Mouse (Mus musculus): ENCODE results near the gene Pex5l. TPM values are rescaled to one million over a fixed set of nuclear protein-coding genes. Genes with fewer than 3 reads are reported as not detected.

The Pex5l gene
- polyA plus RNA-seq, 1 experiment = 0.04 TPM

DNA sequence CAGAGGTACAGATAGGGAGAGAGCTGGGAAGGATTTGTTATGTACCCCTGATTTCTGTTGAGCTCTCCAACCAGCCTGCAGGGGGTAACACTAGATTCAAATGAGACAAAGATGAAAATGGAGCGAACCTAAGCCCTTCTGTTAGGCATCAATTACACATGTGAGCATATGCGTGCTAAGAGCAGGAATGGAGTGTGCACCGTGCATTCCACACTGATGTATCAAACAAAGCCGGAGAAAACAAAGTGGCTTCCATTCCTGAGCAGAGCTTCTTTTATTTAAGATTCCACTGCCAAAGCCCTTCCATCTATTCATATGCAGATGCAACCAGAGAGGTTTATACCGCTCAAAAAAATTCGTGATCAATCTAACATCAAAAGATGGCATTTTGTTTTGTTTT is 79.5 kb downstream of the Pex5l start:
- Histone ChIP-seq H3ac (ENCODE audit: control insufficient read depth, insufficient read length) (no peak overlapping the region), H3K27me3 (ENCODE audit: control insufficient read depth, insufficient read depth, insufficient read length) (no peaks in the 10 kb centered on the region), H3K79me2 (ENCODE audit: control insufficient read depth, insufficient read depth) (no peaks in the 10 kb centered on the region), H3K4me2 (ENCODE audit: low read depth) (no peak overlapping the region), H3K36me3 (ENCODE audit: control insufficient read depth, insufficient read depth) (no peaks in the 10 kb centered on the region), H3K4me3 (no peak overlapping the region)
- TF ChIP-seq CEBPB (IDR thresholded peaks at IDR 0.05; ENCODE audit: insufficient read depth, poor library complexity, severe bottlenecking) (no peak), MAX (IDR thresholded peaks at IDR 0.05; ENCODE audit: low read depth) (no peak), MYOD1 (IDR thresholded peaks at IDR 0.05; ENCODE audit: control insufficient read depth in 1 of 3, insufficient read length in 2 of 3, low read depth in 2 of 3) (no peak), TCF12 (IDR thresholded peaks at IDR 0.05; ENCODE audit: insufficient read depth, poor library complexity, severe bottlenecking) (no peak), E2F4 (IDR thresholded peaks at IDR 0.05; ENCODE audit: insufficient read depth) (no peak), SRF (IDR thresholded peaks at IDR 0.05; ENCODE audit: control insufficient read depth, insufficient read length, low read depth) (no peak), REST (IDR thresholded peaks at IDR 0.05; ENCODE audit: insufficient read depth, insufficient read length) (no peak), POLR2AphosphoS2 (IDR thresholded peaks at IDR 0.05; ENCODE audit: insufficient read length, low read depth) (no peak), POLR2A (IDR thresholded peaks at IDR 0.05; ENCODE audit: insufficient read length, low read depth) (no peak), TCF3 (IDR thresholded peaks at IDR 0.05; ENCODE audit: insufficient read length, low read depth) (no peak), USF1 (IDR thresholded peaks at IDR 0.05; ENCODE audit: low read depth) (no peak), MYOG (IDR thresholded peaks at IDR 0.05; ENCODE audit: control insufficient read depth in 1 of 3, insufficient read depth in 1 of 3, insufficient read length in 2 of 3, low read depth in 2 of 3) (no peak)

DNA sequence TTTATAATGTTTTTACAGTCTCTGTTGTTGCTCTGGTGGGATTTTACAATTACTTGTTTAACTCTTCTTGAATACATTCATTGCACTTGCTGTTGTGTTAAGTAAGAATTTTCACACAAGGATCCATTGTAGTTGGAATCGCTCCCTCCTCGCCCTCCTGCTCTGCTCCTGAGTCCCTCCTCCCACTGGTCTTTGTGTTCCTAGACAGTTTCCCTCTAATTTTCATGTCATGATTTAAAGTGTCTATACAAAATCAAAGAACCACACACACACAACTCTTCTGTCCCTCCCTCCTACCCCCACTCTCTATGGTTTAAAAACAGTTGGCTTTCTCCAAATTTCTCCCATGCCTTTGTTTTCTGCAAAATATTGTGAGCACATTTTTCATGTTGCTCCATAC is 81.6 kb downstream of the Pex5l start:
- Histone ChIP-seq H3K4me2 (ENCODE audit: low read depth) (no peak overlapping the region), H3K27me3 (ENCODE audit: control insufficient read depth, insufficient read depth, insufficient read length) (no peaks in the 10 kb centered on the region), H3K36me3 (ENCODE audit: control insufficient read depth, insufficient read depth) (no peaks in the 10 kb centered on the region), H3K4me3 (no peak overlapping the region), H3K79me2 (ENCODE audit: control insufficient read depth, insufficient read depth) (no peaks in the 10 kb centered on the region), H3ac (ENCODE audit: control insufficient read depth, insufficient read length) (no peak overlapping the region)
- no peak for TF ChIP-seq MYOD1 (IDR thresholded peaks at IDR 0.05; ENCODE audit: control insufficient read depth in 1 of 3, insufficient read length in 2 of 3, low read depth in 2 of 3)
- TF ChIP-seq TCF3 (IDR thresholded peaks at IDR 0.05; ENCODE audit: insufficient read length, low read depth) = no peak
- TF ChIP-seq MYOG (IDR thresholded peaks at IDR 0.05; ENCODE audit: control insufficient read depth in 1 of 3, insufficient read depth in 1 of 3, insufficient read length in 2 of 3, low read depth in 2 of 3) = no peak
- no peak for TF ChIP-seq REST (IDR thresholded peaks at IDR 0.05; ENCODE audit: insufficient read depth, insufficient read length)
- no peak for TF ChIP-seq USF1 (IDR thresholded peaks at IDR 0.05; ENCODE audit: low read depth)
- no peak for TF ChIP-seq TCF12 (IDR thresholded peaks at IDR 0.05; ENCODE audit: insufficient read depth, poor library complexity, severe bottlenecking)

DNA sequence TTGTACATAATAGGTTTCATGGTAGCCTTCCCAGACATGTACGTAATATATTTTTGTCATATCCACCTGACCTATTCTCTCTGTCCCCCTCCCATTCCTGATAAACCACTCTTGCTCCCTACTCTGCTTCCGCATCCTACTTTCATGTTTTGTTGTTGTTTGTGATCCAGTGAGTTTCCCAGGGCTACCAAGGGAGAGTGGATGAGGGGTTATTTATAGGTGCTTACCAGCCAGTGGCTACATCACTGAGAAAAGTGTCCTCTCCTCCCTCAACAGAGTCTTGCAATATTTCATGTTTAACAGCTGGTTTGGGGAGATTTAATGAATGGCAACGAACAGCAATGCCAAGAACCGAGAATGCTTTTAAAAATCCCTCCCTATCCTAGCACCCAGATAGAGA is 82.0 kb downstream of the Pex5l start:
- Histone ChIP-seq H3K36me3 (ENCODE audit: control insufficient read depth, insufficient read depth) (no peaks in the 10 kb centered on the region), H3ac (ENCODE audit: control insufficient read depth, insufficient read length) (no peak overlapping the region), H3K27me3 (ENCODE audit: control insufficient read depth, insufficient read depth, insufficient read length) (no peaks in the 10 kb centered on the region), H3K4me3 (no peak overlapping the region), H3K79me2 (ENCODE audit: control insufficient read depth, insufficient read depth) (no peaks in the 10 kb centered on the region), H3K4me2 (ENCODE audit: low read depth) (no peak overlapping the region)
- no peak for TF ChIP-seq MAX (IDR thresholded peaks at IDR 0.05; ENCODE audit: low read depth)

DNA sequence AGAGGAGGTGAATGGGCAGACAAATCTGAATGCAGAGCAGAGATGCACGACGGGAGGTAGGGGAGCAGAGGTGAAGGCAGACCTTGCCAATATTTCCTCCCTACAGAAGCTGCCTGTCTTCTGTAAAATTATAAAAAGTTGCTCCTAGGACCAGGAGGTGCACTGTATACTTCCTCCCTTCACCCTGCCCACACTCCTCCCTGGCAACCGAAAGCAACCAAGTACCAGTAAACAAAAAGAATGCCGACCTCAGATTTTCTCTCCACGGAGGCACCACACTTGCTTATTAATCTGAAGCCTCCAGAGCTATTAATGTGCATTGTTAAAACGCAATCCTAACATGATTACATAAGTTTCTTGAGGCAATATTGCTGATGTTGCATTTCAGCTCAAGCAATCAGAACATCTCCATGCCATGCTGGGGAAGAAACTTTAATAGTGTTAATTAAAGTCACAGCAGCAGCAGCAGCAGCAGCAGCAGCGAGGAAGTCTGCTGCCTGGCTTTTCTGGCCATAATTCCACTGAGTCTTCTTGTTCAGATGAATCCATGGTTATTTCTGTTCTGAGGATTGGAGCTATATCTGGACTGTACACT is 82.6 kb downstream of the Pex5l start:
- Histone ChIP-seq H3K4me2 (ENCODE audit: low read depth) (no peak overlapping the region), H3K4me3 (no peak overlapping the region), H3K79me2 (ENCODE audit: control insufficient read depth, insufficient read depth) (no peaks in the 10 kb centered on the region), H3K27me3 (ENCODE audit: control insufficient read depth, insufficient read depth, insufficient read length) (no peaks in the 10 kb centered on the region), H3K36me3 (ENCODE audit: control insufficient read depth, insufficient read depth) (no peaks in the 10 kb centered on the region), H3ac (ENCODE audit: control insufficient read depth, insufficient read length) (no peak overlapping the region)
- TF ChIP-seq USF1 (IDR thresholded peaks at IDR 0.05; ENCODE audit: low read depth) (no peak), TCF3 (IDR thresholded peaks at IDR 0.05; ENCODE audit: insufficient read length, low read depth) (no peak), MYOD1 (IDR thresholded peaks at IDR 0.05; ENCODE audit: control insufficient read depth in 1 of 3, insufficient read length in 2 of 3, low read depth in 2 of 3) (no peak), MAX (IDR thresholded peaks at IDR 0.05; ENCODE audit: low read depth) (no peak), SRF (IDR thresholded peaks at IDR 0.05; ENCODE audit: control insufficient read depth, insufficient read length, low read depth) (no peak), POLR2A (IDR thresholded peaks at IDR 0.05; ENCODE audit: insufficient read length, low read depth) (no peak), E2F4 (IDR thresholded peaks at IDR 0.05; ENCODE audit: insufficient read depth) (no peak), TCF12 (IDR thresholded peaks at IDR 0.05; ENCODE audit: insufficient read depth, poor library complexity, severe bottlenecking) (no peak), MYOG (IDR thresholded peaks at IDR 0.05; ENCODE audit: control insufficient read depth in 1 of 3, insufficient read depth in 1 of 3, insufficient read length in 2 of 3, low read depth in 2 of 3) (no peak), REST (IDR thresholded peaks at IDR 0.05; ENCODE audit: insufficient read depth, insufficient read length) (no peak), POLR2AphosphoS2 (IDR thresholded peaks at IDR 0.05; ENCODE audit: insufficient read length, low read depth) (no peak), CEBPB (IDR thresholded peaks at IDR 0.05; ENCODE audit: insufficient read depth, poor library complexity, severe bottlenecking) (no peak)

DNA sequence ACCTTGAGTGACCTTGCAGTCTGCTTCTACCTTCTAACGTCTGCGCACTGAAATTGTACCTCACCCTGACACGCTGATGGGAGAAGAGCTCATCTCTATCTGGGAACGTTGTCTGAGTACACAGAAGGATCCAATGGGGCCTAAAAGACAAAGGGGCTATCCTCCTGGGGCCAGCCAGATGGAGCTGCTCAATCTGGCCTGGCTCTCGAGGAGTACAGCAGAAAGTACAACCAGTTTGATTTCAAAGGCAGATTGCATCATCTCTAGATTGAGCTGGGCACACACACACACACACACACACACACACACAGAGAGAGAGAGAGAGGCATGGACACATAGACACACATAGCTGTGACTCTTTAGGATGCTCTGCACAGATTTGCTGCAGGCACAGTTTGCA is 94.7 kb downstream of the Pex5l start:
- no peaks in the 10 kb centered on the region for H3K79me2 ChIP-seq (ENCODE audit: control insufficient read depth, insufficient read depth)
- no peak overlapping the region for H3K4me3 ChIP-seq
- H3ac ChIP-seq (ENCODE audit: control insufficient read depth, insufficient read length) = no peak overlapping the region
- no peaks in the 10 kb centered on the region for H3K27me3 ChIP-seq (ENCODE audit: control insufficient read depth, insufficient read depth, insufficient read length)
- no peaks in the 10 kb centered on the region for H3K36me3 ChIP-seq (ENCODE audit: control insufficient read depth, insufficient read depth)
- TF ChIP-seq E2F4 (IDR thresholded peaks at IDR 0.05; ENCODE audit: insufficient read depth) (no peak), CEBPB (IDR thresholded peaks at IDR 0.05; ENCODE audit: insufficient read depth, poor library complexity, severe bottlenecking) (no peak), MAX (IDR thresholded peaks at IDR 0.05; ENCODE audit: low read depth) (no peak), REST (IDR thresholded peaks at IDR 0.05; ENCODE audit: insufficient read depth, insufficient read length) (no peak), TCF12 (IDR thresholded peaks at IDR 0.05; ENCODE audit: insufficient read depth, poor library complexity, severe bottlenecking) (no peak), MYOG (IDR thresholded peaks at IDR 0.05; ENCODE audit: control insufficient read depth in 1 of 3, insufficient read depth in 1 of 3, insufficient read length in 2 of 3, low read depth in 2 of 3) (no peak), POLR2AphosphoS2 (IDR thresholded peaks at IDR 0.05; ENCODE audit: insufficient read length, low read depth) (no peak), SRF (IDR thresholded peaks at IDR 0.05; ENCODE audit: control insufficient read depth, insufficient read length, low read depth) (no peak), USF1 (IDR thresholded peaks at IDR 0.05; ENCODE audit: low read depth) (no peak), MYOD1 (IDR thresholded peaks at IDR 0.05; ENCODE audit: control insufficient read depth in 1 of 3, insufficient read length in 2 of 3, low read depth in 2 of 3) (no peak), TCF3 (IDR thresholded peaks at IDR 0.05; ENCODE audit: insufficient read length, low read depth) (no peak), POLR2A (IDR thresholded peaks at IDR 0.05; ENCODE audit: insufficient read length, low read depth) (no peak)
- H3K4me2 ChIP-seq (ENCODE audit: low read depth) = no peak overlapping the region

All from myocyte (in vitro differentiated cells).